Mouse (Mus musculus) CH12.LX (cell line): ENCODE results near the gene Spata13.

Experiments
- CTCF ChIP-seq, 2 experiments: IDR thresholded peaks in 1 of 2; conservative IDR thresholded peaks in 1 of 2; 2 replicates each; pipeline ENCODE4 v1.5.1; 2011 to 2012; ENCODE audit warnings: low read depth in 2 of 2, low read length in 2 of 2, improper control_type of control experiment in 1 of 2, inconsistent platforms in 1 of 2, mild to moderate bottlenecking in 1 of 2, moderate library complexity in 1 of 2
- EP300 ChIP-seq: IDR thresholded peaks from 2 replicates; pipeline ENCODE4 v1.6.1; 2011; ENCODE audit warnings: low read length, improper control_type of control experiment
- HCFC1 ChIP-seq: IDR thresholded peaks from 2 replicates; pipeline ENCODE4 v1.6.1; 2012; ENCODE audit warnings: low read depth, mild to moderate bottlenecking, inconsistent platforms, low read length, improper control_type of control experiment
- KAT2A ChIP-seq: IDR thresholded peaks from 2 replicates; pipeline ENCODE4 v1.6.1; 2012; ENCODE audit warnings: low read length, improper control_type of control experiment, inconsistent platforms; ENCODE audit not compliant: insufficient replicate concordance
- MXI1 ChIP-seq: IDR thresholded peaks from 2 replicates; pipeline ENCODE4 v1.6.1; 2011; ENCODE audit warnings: mild to moderate bottlenecking, low read depth, low read length, improper control_type of control experiment
- NELFE ChIP-seq: IDR thresholded peaks from 2 replicates; pipeline ENCODE4 v1.6.1; 2011; ENCODE audit warnings: low read depth, low read length, improper control_type of control experiment
- NRF1 ChIP-seq: IDR thresholded peaks from 2 replicates; pipeline ENCODE4 v1.6.1; 2014; ENCODE audit warnings: low read depth, mild to moderate bottlenecking, inconsistent platforms, low read length, improper control_type of control experiment, moderate library complexity
- POLR2A ChIP-seq: IDR thresholded peaks from 2 replicates; pipeline ENCODE4 v1.6.1; 2011; ENCODE audit warnings: low read depth, mild to moderate bottlenecking, improper control_type of control experiment, low read length
- POLR2AphosphoS2 ChIP-seq: IDR thresholded peaks from 2 replicates; pipeline ENCODE4 v1.6.1; 2011; ENCODE audit warnings: low read depth, low read length, improper control_type of control experiment
- TCF12 ChIP-seq: IDR thresholded peaks from 2 replicates; pipeline ENCODE4 v1.6.1; 2014; ENCODE audit warnings: low read depth, mild to moderate bottlenecking, inconsistent platforms, low read length, improper control_type of control experiment
- USF2 ChIP-seq: conservative IDR thresholded peaks from 2 replicates; pipeline ENCODE4 v1.6.1; 2011; ENCODE audit warnings: low read depth, low read length, improper control_type of control experiment
- ZC3H11A ChIP-seq: IDR thresholded peaks from 2 replicates; pipeline ENCODE4 v1.6.1; 2012; ENCODE audit warnings: low read depth, mild to moderate bottlenecking, inconsistent platforms, low read length, improper control_type of control experiment
- ZKSCAN1 ChIP-seq: IDR thresholded peaks from 2 replicates; pipeline ENCODE4 v1.6.1; 2012; ENCODE audit warnings: low read depth, inconsistent platforms, low read length, improper control_type of control experiment, borderline replicate concordance
- ZMIZ1 ChIP-seq: IDR thresholded peaks from 2 replicates; pipeline ENCODE4 v1.6.1; 2012; ENCODE audit warnings: low read depth, mild to moderate bottlenecking, inconsistent platforms, low read length, improper control_type of control experiment

- TF ChIP-seq ZMIZ1 (no peak), KAT2A (no peak), ZKSCAN1 (no peak), MXI1 (no peak), NELFE (no peak), TCF12 (no peak), CTCF (conservative IDR thresholded peaks at IDR 0.05 in 1 of 2, IDR thresholded peaks at IDR 0.05 in 1 of 2; ENCODE audit: low read depth in 2 of 2, low read length in 2 of 2) (no peak), NRF1 (no peak), ZC3H11A (no peak), USF2 (no peak), POLR2A (no peak), HCFC1 (no peak), POLR2AphosphoS2 (no peak), EP300 (no peak)
Observed at GRCm38 (mm10) chr14:60664641-60665040, 30.8 kb downstream of the Spata13 start.
